Mouse (Mus musculus): ENCODE results near the gene Otulin. TPM values are rescaled to one million over a fixed set of nuclear protein-coding genes. Genes with fewer than 3 reads are reported as not detected.

Gene Otulin
- total and polyA plus RNA-seq, 3 experiments: 65.5 to 70.6 TPM; not detected in 1

DNA sequence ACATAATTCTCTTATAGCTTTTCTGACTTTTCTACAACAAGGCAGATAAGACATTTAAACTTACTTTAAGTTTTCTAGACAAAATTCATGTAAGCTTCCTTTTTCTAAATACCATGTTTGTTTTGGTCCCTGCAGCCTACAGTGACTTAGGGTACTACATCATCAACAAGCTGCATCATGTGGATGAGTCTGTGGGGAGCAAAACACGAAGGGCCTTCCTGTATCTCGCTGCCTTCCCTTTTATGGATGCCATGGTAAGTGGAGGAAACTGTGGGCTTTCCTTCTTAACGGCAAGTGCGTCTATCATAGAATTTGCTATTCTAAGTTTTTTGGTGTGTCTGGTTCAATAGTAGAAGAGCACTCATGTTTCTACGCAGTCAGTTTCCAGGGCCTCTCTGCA, 76.9 kb downstream of the Otulin start:
- Histone ChIP-seq H3K9me3 (replicated peaks; ENCODE audit: insufficient read depth, low read length) (no peaks in the 10 kb centered on the region), H3K27me3 (ENCODE audit: control insufficient read depth in 1 of 2, insufficient read depth in 2 of 2, low read length in 2 of 2) (no peaks in the 10 kb centered on the region), H3K4me3 (ENCODE audit: control insufficient read depth in 1 of 2, insufficient read depth in 1 of 2, low read depth in 2 of 2, low read length in 2 of 2) (no peak overlapping the region), H3K9ac (ENCODE audit: control insufficient read depth, low read depth, low read length, poor library complexity, severe bottlenecking) (no peak overlapping the region), H3K27ac (ENCODE audit: control insufficient read depth, low read depth, low read length) (no peak overlapping the region), H3K79me2 (ENCODE audit: control insufficient read depth, insufficient read depth, low read length, poor library complexity) (no peaks in the 10 kb centered on the region), H3K4me1 (ENCODE audit: control insufficient read depth in 1 of 2, insufficient read depth in 2 of 2, low read length in 2 of 2) (no peaks in the 10 kb centered on the region), H3K36me3 (ENCODE audit: control insufficient read depth in 1 of 2, insufficient read depth in 2 of 2, low read length in 2 of 2) (no peaks in the 10 kb centered on the region)
- TF ChIP-seq POLR2A (IDR thresholded peaks at IDR 0.05; ENCODE audit: control insufficient read depth in 1 of 2, insufficient read depth in 1 of 2, low read depth in 1 of 2, low read length in 2 of 2, poor library complexity in 1 of 2) (no peak), SMC3 (IDR thresholded peaks at IDR 0.05; ENCODE audit: low read depth, low read length) (no peak), MEF2A (IDR thresholded peaks at IDR 0.05; ENCODE audit: extremely low read depth, insufficient replicate concordance, low read depth, low read length, poor library complexity, severe bottlenecking) (no peak), CHD2 (IDR thresholded peaks at IDR 0.05; ENCODE audit: low read length) (no peak), NELFE (IDR thresholded peaks at IDR 0.05; ENCODE audit: low read depth, low read length) (no peak), MAX (IDR thresholded peaks at IDR 0.05; ENCODE audit: low read length) (no peak), USF2 (IDR thresholded peaks at IDR 0.05; ENCODE audit: borderline replicate concordance in 1 of 2, insufficient read depth in 1 of 2, low read depth in 1 of 2, low read length in 2 of 2) (no peak), ZC3H11A (IDR thresholded peaks at IDR 0.05; ENCODE audit: low read depth, low read length) (no peak), ELF1 (IDR thresholded peaks at IDR 0.05; ENCODE audit: low read depth, low read length) (no peak), TAL1 (IDR thresholded peaks at IDR 0.05; ENCODE audit: low read length) (no peak), NRF1 (IDR thresholded peaks at IDR 0.05; ENCODE audit: insufficient read depth, low read depth, low read length, poor library complexity, severe bottlenecking) (no peak), TBP (IDR thresholded peaks at IDR 0.05; ENCODE audit: low read depth, low read length) (no peak), MAZ (IDR thresholded peaks at IDR 0.05; ENCODE audit: low read depth, low read length) (no peak)
- no peak for DNase-seq (ENCODE audit: low read depth, low spot score)

DNA sequence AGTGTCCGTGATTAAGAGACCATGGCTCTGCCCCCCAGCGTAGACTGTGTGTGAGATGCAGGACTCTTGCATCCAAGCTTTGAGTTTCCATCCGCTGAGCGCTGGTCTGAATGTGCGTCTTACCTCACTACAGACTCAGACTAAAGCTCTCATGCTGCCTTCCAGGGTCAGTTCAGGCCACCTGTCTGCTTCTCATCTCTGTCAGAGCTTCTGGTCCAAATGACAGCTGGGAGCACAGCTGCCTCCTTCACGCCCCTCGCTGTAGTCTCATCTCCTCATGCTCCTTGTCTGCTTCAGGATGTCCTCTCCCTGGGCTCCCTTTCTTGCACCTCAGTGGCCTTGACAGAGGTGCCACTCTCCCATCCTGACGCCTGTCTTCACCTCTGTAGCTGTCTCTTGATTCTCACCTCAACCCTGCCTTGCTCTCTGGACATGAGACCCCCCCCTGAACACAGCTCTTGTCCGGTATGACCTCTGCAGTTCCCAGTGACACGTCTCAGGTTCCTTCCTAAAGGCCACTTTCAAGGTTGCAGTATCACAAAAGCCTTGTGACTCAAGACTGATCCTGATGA, 78.3 kb downstream of the Otulin start:
- H3K36me3 ChIP-seq (ENCODE audit: control insufficient read depth in 1 of 2, insufficient read depth in 2 of 2, low read length in 2 of 2): no peaks in the 10 kb centered on the region
- no peaks in the 10 kb centered on the region for H3K4me1 ChIP-seq (ENCODE audit: control insufficient read depth in 1 of 2, insufficient read depth in 2 of 2, low read length in 2 of 2)

More for the DNA sequence above, 78.3 kb downstream of the Otulin start:
- H3K27ac ChIP-seq (ENCODE audit: control insufficient read depth, low read depth, low read length): no peak overlapping the region
- H3K9me3 ChIP-seq (replicated peaks; ENCODE audit: insufficient read depth, low read length): no peaks in the 10 kb centered on the region
- no peak overlapping the region for H3K4me3 ChIP-seq (ENCODE audit: control insufficient read depth in 1 of 2, insufficient read depth in 1 of 2, low read depth in 2 of 2, low read length in 2 of 2)
- H3K79me2 ChIP-seq (ENCODE audit: control insufficient read depth, insufficient read depth, low read length, poor library complexity): no peaks in the 10 kb centered on the region
- no peak overlapping the region for H3K9ac ChIP-seq (ENCODE audit: control insufficient read depth, low read depth, low read length, poor library complexity, severe bottlenecking)
- no peaks in the 10 kb centered on the region for H3K27me3 ChIP-seq (ENCODE audit: control insufficient read depth in 1 of 2, insufficient read depth in 2 of 2, low read length in 2 of 2)
- no peak for TF ChIP-seq NELFE (IDR thresholded peaks at IDR 0.05; ENCODE audit: low read depth, low read length)
- TF ChIP-seq E2F4 (IDR thresholded peaks at IDR 0.05; ENCODE audit: borderline replicate concordance, low read depth, low read length): no peak
- TF ChIP-seq SIN3A (IDR thresholded peaks at IDR 0.05; ENCODE audit: low read length): no peak
- TF ChIP-seq UBTF (IDR thresholded peaks at IDR 0.05; ENCODE audit: borderline replicate concordance, insufficient read depth, low read depth, low read length): no peak
- no peak for TF ChIP-seq POLR2AphosphoS5 (IDR thresholded peaks at IDR 0.05; ENCODE audit: borderline replicate concordance, low read depth, low read length)
- no peak for TF ChIP-seq MAX (IDR thresholded peaks at IDR 0.05; ENCODE audit: low read length)
- TF ChIP-seq GATA1 (IDR thresholded peaks at IDR 0.05; ENCODE audit: low read depth, low read length): no peak
- DNase-seq (ENCODE audit: low read depth, low spot score): no peak

All from MEL (cell line).